Mouse (Mus musculus): ENCODE data around the gene Gstt2.

- no peak for TF ChIP-seq POLR2A (IDR thresholded peaks at IDR 0.05; ENCODE audit: low read depth, low read length)
- TF ChIP-seq CTCF (IDR thresholded peaks at IDR 0.05; ENCODE audit: extremely low read depth, insufficient read length, insufficient replicate concordance, low read depth, low read length) = no peak
Measured at GRCm38 (mm10) chr10:75861587-75861986, 24.4 kb upstream of the Gstt2 start.

Data from small intestine, adult 2 months (tissue).